Comparison of ENCODE assay signal across 25 mouse cellular contexts in the genomic region with DNA sequence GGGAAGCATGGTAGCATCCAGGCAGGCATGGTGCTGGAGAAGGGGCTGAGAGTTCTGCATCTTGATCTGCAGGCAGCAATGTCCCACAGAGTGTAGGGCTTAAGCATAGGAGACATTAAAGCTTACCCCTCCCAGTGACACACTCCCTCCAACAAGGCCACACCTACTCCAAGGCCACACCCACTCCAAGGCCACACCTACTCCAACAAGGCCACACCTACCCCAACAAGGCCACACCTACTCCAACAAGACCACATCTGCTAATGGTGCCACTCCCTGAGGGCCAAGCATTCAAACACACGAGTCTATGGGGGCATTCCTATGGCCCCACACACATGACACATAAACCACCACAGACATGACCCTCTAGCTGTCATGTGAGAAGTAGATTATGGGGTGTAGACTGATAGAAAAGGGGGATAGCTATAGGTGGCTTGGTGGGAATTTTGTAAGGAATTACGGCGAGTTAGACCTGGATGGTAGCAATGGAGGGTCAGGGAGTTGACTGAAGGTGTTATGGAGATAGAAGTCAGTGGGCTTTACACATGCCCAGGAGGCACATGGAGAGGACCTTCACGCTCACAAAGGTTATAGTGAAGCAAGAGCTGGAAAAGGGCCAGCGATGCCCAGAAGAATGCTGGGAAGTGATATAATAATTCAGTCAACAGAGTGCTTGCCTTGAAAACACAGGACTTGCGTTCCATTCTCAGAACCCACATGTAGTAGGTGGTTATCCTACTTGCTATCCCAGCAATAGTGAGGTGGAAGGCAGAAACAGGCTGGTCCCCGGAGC.
DNase-seq lines count a peak whose midpoint lies in the region; ATAC-seq and TF ChIP-seq lines count a peak whose summit lies in the region.
"Had no signal": no experiment of that assay in that cellular context is flagged by ENCODE, and none has a peak within 500 bp of the region (broad histone marks: within the 10 kb centered on the region; RNA-seq: fewer than 3 reads in every experiment).

No protein-coding gene starts in this region.

- TF ChIP-seq RAD21 in MEL (IDR thresholded peaks at IDR 0.05; ENCODE audit: low read depth, low read length), result no peak

- TF ChIP-seq POLR2A in MEL (IDR thresholded peaks at IDR 0.05; ENCODE audit: control insufficient read depth in 1 of 2, insufficient read depth in 1 of 2, low read depth in 1 of 2, low read length in 2 of 2, poor library complexity in 1 of 2), result no peak

- no peaks in the 10 kb centered on the region for H3K4me1 ChIP-seq in kidney, postnatal 0 days (replicated peaks; ENCODE audit: insufficient read depth, low read length)
- no peaks in the 10 kb centered on the region for H3K4me1 ChIP-seq in liver, embryonic 14.5 days (replicated peaks; ENCODE audit: control insufficient read depth in 2 of 2, insufficient read depth in 2 of 2, low read length in 1 of 2)
- H3K4me1 ChIP-seq in MEL (ENCODE audit: control insufficient read depth in 1 of 2, insufficient read depth in 2 of 2, low read length in 2 of 2), result peaks cover 0 to 9% of the 10 kb centered on the region in 2 experiments; a peak in 2 of 4 replicates
- H3K4me1 ChIP-seq in hindbrain, embryonic 16.5 days (ENCODE audit: control insufficient read depth, insufficient read depth, low read depth, low read length), result no peaks in the 10 kb centered on the region
- H3K4me1 ChIP-seq: embryonic facial prominence, embryonic 12.5 days; hindbrain, embryonic 15.5 days had no signal

- H3K4me3 ChIP-seq in kidney, postnatal 0 days (replicated peaks; ENCODE audit: low read depth, low read length), result no peak overlapping the region
- no peak overlapping the region for H3K4me3 ChIP-seq in liver, embryonic 14.5 days (ENCODE audit: insufficient read depth in 1 of 2, low read depth in 2 of 2, low read length in 2 of 2)
- H3K4me3 ChIP-seq in MEL (ENCODE audit: control insufficient read depth in 1 of 2, insufficient read depth in 1 of 2, low read depth in 2 of 2, low read length in 2 of 2), result no peak overlapping the region
- H3K4me3 ChIP-seq in hindbrain, embryonic 16.5 days (ENCODE audit: low read length), result no peak overlapping the region
- H3K4me3 ChIP-seq: embryonic facial prominence, embryonic 12.5 days; embryonic facial prominence, embryonic 15.5 days; gastrocnemius, adult 2 months; hindbrain, embryonic 12.5 days; hindbrain, embryonic 15.5 days had no signal

- no peak overlapping the region for H3K9ac ChIP-seq in kidney, postnatal 0 days (ENCODE audit: low read depth, low read length)
- H3K9ac ChIP-seq in liver, embryonic 14.5 days (replicated peaks), result no peak overlapping the region
- no peak overlapping the region for H3K9ac ChIP-seq in MEL (ENCODE audit: control insufficient read depth, low read depth, low read length, poor library complexity, severe bottlenecking)
- H3K9ac ChIP-seq in hindbrain, embryonic 16.5 days (ENCODE audit: low read depth, low read length), result no peak overlapping the region
- H3K9ac ChIP-seq: embryonic facial prominence, embryonic 12.5 days; embryonic facial prominence, embryonic 15.5 days; forebrain, postnatal 0 days; hindbrain, embryonic 12.5 days; hindbrain, embryonic 15.5 days had no signal

- intact Hi-C loops in left cerebral cortex, postnatal 10 days (cut with DNase I), result no loop called here

- H3K79me2 ChIP-seq in MEL (ENCODE audit: control insufficient read depth, insufficient read depth, low read length, poor library complexity), result no peaks in the 10 kb centered on the region

- TF ChIP-seq CTCF in kidney, postnatal 0 days (IDR thresholded peaks at IDR 0.05; ENCODE audit: low read depth), result no peak
- TF ChIP-seq CTCF in liver, embryonic 14.5 days (IDR thresholded peaks at IDR 0.05; ENCODE audit: low read depth), result no peak
- no peak for TF ChIP-seq CTCF in MEL (IDR thresholded peaks at IDR 0.05 in 2 of 3, conservative IDR thresholded peaks at IDR 0.05 in 1 of 3; ENCODE audit: control insufficient read depth in 1 of 3, insufficient read depth in 1 of 3, low read depth in 2 of 3, low read length in 3 of 3, poor library complexity in 1 of 3, severe bottlenecking in 1 of 3)

- 91% methylated on average over 7 of the region's 7 CpGs for WGBS in kidney, postnatal 0 days
- WGBS in liver, embryonic 14.5 days (ENCODE audit: insufficient replicate concordance), result 73% methylated on average over 7 of the region's 7 CpGs
- WGBS in hindbrain, embryonic 16.5 days, result 95% methylated on average over 7 of the region's 7 CpGs

- H3K36me3 ChIP-seq in kidney, postnatal 0 days (ENCODE audit: insufficient read depth, low read length), result no peaks in the 10 kb centered on the region
- no peaks in the 10 kb centered on the region for H3K36me3 ChIP-seq in liver, embryonic 14.5 days (replicated peaks; ENCODE audit: control insufficient read depth, insufficient read depth, low read depth)
- H3K36me3 ChIP-seq in MEL (ENCODE audit: control insufficient read depth in 1 of 2, insufficient read depth in 2 of 2, low read length in 2 of 2), result no peaks in the 10 kb centered on the region
- H3K36me3 ChIP-seq in hindbrain, embryonic 16.5 days (ENCODE audit: control insufficient read depth, insufficient read depth, low read length), result no peaks in the 10 kb centered on the region
- H3K36me3 ChIP-seq: embryonic facial prominence, embryonic 12.5 days; embryonic facial prominence, embryonic 15.5 days; hindbrain, embryonic 12.5 days; hindbrain, embryonic 15.5 days had no signal

- no peak overlapping the region for H3K27ac ChIP-seq in kidney, postnatal 0 days
- no peak overlapping the region for H3K27ac ChIP-seq in liver, embryonic 14.5 days
- H3K27ac ChIP-seq in MEL (ENCODE audit: control insufficient read depth, low read depth, low read length), result no peak overlapping the region
- H3K27ac ChIP-seq in hindbrain, embryonic 16.5 days (ENCODE audit: low read depth, low read length), result no peak overlapping the region
- H3K27ac ChIP-seq: embryonic facial prominence, embryonic 12.5 days; embryonic facial prominence, embryonic 15.5 days; gastrocnemius, adult 2 months; hindbrain, embryonic 12.5 days; hindbrain, embryonic 15.5 days had no signal

- no peaks in the 10 kb centered on the region for H3K27me3 ChIP-seq in kidney, postnatal 0 days (ENCODE audit: insufficient read depth, low read length)
- H3K27me3 ChIP-seq in liver, embryonic 14.5 days (ENCODE audit: control insufficient read depth, insufficient read depth, low read length), result no peaks in the 10 kb centered on the region
- H3K27me3 ChIP-seq in MEL (ENCODE audit: control insufficient read depth in 1 of 2, insufficient read depth in 2 of 2, low read length in 2 of 2), result no peaks in the 10 kb centered on the region
- H3K27me3 ChIP-seq in hindbrain, embryonic 16.5 days (replicated peaks; ENCODE audit: control insufficient read depth, insufficient read depth, low read length), result peaks cover 2% of the 10 kb centered on the region; the same call in 1 of the 2 replicates
- H3K27me3 ChIP-seq: CH12.LX; embryonic facial prominence, embryonic 15.5 days; hindbrain, embryonic 15.5 days had no signal

- no peaks in the 10 kb centered on the region for H3K9me3 ChIP-seq in kidney, postnatal 0 days (replicated peaks; ENCODE audit: low read length)
- no peaks in the 10 kb centered on the region for H3K9me3 ChIP-seq in liver, embryonic 14.5 days (ENCODE audit: control insufficient read depth, low read length)
- no peaks in the 10 kb centered on the region for H3K9me3 ChIP-seq in MEL (replicated peaks; ENCODE audit: insufficient read depth, low read length)
- H3K9me3 ChIP-seq in hindbrain, embryonic 16.5 days (ENCODE audit: control insufficient read depth, low read length), result peaks cover 3% of the 10 kb centered on the region
- H3K9me3 ChIP-seq: embryonic facial prominence, embryonic 12.5 days; embryonic facial prominence, embryonic 15.5 days; hindbrain, embryonic 12.5 days; hindbrain, embryonic 15.5 days had no signal

- 0 out of 2 replicates have a peak, but pooled peaks have one; percentile 33 for ATAC-seq in kidney, postnatal 0 days (replicated peaks; ENCODE audit: low FRiP score, low read depth)
- 0 out of 2 replicates have a peak, but pooled peaks have one; percentile 33 for ATAC-seq in liver, embryonic 14.5 days (ENCODE audit: insufficient read depth)
- no peak for ATAC-seq in hindbrain, embryonic 16.5 days
- ATAC-seq: forebrain, embryonic 14.5 days; forebrain, postnatal 0 days had no signal

- DNase-seq in kidney, postnatal 0 days (ENCODE audit: low spot score), result no peak
- DNase-seq in kidney, postnatal 36 days, result no peak
- DNase-seq in liver, embryonic 14.5 days (ENCODE audit: low read depth in 3 of 3, low spot score in 3 of 3), result no peak
- DNase-seq in liver (no peak), MEL (ENCODE audit: low read depth, low spot score) (peak; percentile 3)
- no peak for DNase-seq in left cerebral cortex, postnatal 10 days (ENCODE audit: extremely low spot score in 1 of 2, low spot score in 2 of 2)
- DNase-seq: adrenal gland, adult 2 months; adrenal gland, postnatal 14 days; B cell, adult 2 months; cerebellum, adult 11 months; cerebellum, adult 2 months; cerebellum, adult 9-11 months; cerebellum, postnatal 25 days; forebrain, postnatal 0 days; gastrocnemius, adult 2 months; gastrocnemius, postnatal 14 days; heart, adult 11 months had no signal

- TF ChIP-seq EP300 in liver, embryonic 14.5 days (IDR thresholded peaks at IDR 0.05; ENCODE audit: low read depth), result no peak
- no peak for TF ChIP-seq EP300 in MEL (IDR thresholded peaks at IDR 0.05; ENCODE audit: low read depth in 1 of 2, low read length in 2 of 2)

- H3K4me2 ChIP-seq in kidney, postnatal 0 days (ENCODE audit: low read length), result no peak overlapping the region
- no peak overlapping the region for H3K4me2 ChIP-seq in liver, embryonic 14.5 days (ENCODE audit: low read depth)
- no peak overlapping the region for H3K4me2 ChIP-seq in hindbrain, embryonic 16.5 days (ENCODE audit: low read length)
- H3K4me2 ChIP-seq: embryonic facial prominence, embryonic 12.5 days; embryonic facial prominence, embryonic 15.5 days; heart, embryonic 11.5 days; hindbrain, embryonic 12.5 days; hindbrain, embryonic 15.5 days had no signal

TF ChIP-seq in MEL, 35 proteins besides CTCF, POLR2A, EP300 and RAD21 (continues in another document):
- TF ChIP-seq CHD2 (IDR thresholded peaks at IDR 0.05; ENCODE audit: low read length), result no peak
- no peak for TF ChIP-seq ZC3H11A (IDR thresholded peaks at IDR 0.05; ENCODE audit: low read depth, low read length)
- no peak for TF ChIP-seq ZMIZ1 (IDR thresholded peaks at IDR 0.05; ENCODE audit: low read depth, low read length)
- no peak for TF ChIP-seq POLR2AphosphoS2 (IDR thresholded peaks at IDR 0.05; ENCODE audit: low read length)
- TF ChIP-seq NELFE (IDR thresholded peaks at IDR 0.05; ENCODE audit: low read depth, low read length), result no peak
- no peak for TF ChIP-seq E2F4 (IDR thresholded peaks at IDR 0.05; ENCODE audit: borderline replicate concordance, low read depth, low read length)
- no peak for TF ChIP-seq ZKSCAN1 (IDR thresholded peaks at IDR 0.05; ENCODE audit: low read depth, low read length)
- no peak for TF ChIP-seq GABPA (IDR thresholded peaks at IDR 0.05; ENCODE audit: low read depth, low read length)
- TF ChIP-seq ETS1 (IDR thresholded peaks at IDR 0.05; ENCODE audit: low read depth, low read length), result no peak
- no peak for TF ChIP-seq KAT2A (conservative IDR thresholded peaks at IDR 0.05; ENCODE audit: low read depth, low read length)
- TF ChIP-seq UBTF (IDR thresholded peaks at IDR 0.05; ENCODE audit: borderline replicate concordance, insufficient read depth, low read depth, low read length), result no peak
